Mouse (Mus musculus) brain, embryonic 14.5 days (tissue): ENCODE results near the gene Esyt1.

ENCODE experiments used
- CTCF ChIP-seq: fragments of 200-500 bp; IDR thresholded peaks from 2 replicates; pipeline ENCODE4 v1.5.1; 2012; ENCODE audit warnings: inconsistent platforms, mild to moderate bottlenecking, moderate library complexity, borderline replicate concordance; ENCODE audit not compliant: insufficient read depth, insufficient read length; ENCODE audit errors: extremely low read depth
- POLR2A ChIP-seq: fragments of 200-500 bp; IDR thresholded peaks from 2 replicates; pipeline ENCODE4 v1.6.1; 2012; ENCODE audit warnings: mild to moderate bottlenecking, inconsistent platforms, borderline replicate concordance; ENCODE audit not compliant: poor library complexity, insufficient read depth, insufficient read length, severe bottlenecking; ENCODE audit errors: extremely low read depth

DNA sequence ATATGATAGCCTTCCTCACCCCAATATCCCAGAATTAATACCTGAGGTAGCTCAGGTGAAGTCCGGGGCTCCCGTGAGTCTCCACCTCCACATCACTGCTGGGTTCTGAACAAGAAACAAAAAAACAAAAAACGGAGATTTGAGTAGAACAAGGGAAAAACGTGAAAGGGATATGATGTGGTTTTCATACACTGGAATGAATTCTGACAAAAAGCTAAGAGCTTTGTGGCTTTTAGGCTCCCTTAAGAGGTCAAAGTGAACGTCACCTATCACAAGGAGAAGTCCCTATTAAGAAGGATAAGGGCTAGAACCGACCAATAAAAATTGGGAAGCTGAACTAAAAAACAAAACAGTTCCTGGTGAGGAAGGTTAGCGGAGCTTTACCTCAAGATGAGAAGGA, 21.1 kb upstream of the Esyt1 start:
- no peak for TF ChIP-seq CTCF
- TF ChIP-seq POLR2A, result no peak
